Mouse (Mus musculus) forelimb bud, embryonic 11.5 days (tissue): ENCODE data around the gene Rtn4rl1.
"Not testable (repeated sequence)": the region's sequence is repeated elsewhere in the genome, so short reads cannot be mapped to it uniquely, and the experiment has no call there.

Experiments used
- DNase-seq: peaks from one replicate; pipeline ENCODE4 v3.0.0-alpha.2; 2012; ENCODE audit warnings: low read depth, low spot score

The Rtn4rl1 gene

GRCm38 (mm10) chr11:75165441-75166192 lies 28.0 kb upstream of the Rtn4rl1 start:
- peak; percentile 59 for DNase-seq

DNA sequence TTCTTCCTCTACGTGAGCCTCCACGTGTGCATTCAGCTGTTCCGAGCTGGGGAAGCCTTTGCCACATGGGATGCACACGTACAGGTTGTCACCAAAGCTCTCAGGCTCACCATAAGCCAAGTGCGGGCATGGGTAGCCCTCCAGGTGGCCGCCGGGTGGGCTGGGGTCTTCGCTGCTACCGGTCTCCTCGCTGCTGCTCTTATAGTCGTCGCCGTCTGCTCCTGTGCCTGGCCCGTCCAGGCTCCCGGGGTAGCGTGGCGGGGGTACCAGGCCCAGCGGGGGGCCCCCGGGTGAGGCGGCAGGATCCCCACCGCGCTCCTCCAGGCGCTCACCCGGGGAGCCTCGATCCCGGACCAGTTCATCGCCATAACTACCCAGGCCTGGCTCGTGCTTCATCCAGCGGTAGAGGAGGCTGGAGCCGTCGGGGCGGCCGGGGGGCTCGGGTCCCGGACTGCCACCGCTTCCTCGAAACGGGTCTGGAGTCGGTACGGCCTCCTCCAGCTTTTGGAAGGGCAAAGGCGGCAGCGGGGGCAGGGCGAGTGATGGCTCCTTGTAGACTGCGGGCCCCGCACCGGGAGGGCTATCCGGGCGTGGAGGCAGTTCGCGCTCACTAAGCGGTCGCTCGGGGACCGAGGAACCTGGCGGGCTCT lies 27.3 kb upstream of the Rtn4rl1 start:
- DNase-seq, result no peak

GRCm38 (mm10) chr11:75166861-75167642 lies 26.5 kb upstream of the Rtn4rl1 start:
- no peak for DNase-seq

DNA sequence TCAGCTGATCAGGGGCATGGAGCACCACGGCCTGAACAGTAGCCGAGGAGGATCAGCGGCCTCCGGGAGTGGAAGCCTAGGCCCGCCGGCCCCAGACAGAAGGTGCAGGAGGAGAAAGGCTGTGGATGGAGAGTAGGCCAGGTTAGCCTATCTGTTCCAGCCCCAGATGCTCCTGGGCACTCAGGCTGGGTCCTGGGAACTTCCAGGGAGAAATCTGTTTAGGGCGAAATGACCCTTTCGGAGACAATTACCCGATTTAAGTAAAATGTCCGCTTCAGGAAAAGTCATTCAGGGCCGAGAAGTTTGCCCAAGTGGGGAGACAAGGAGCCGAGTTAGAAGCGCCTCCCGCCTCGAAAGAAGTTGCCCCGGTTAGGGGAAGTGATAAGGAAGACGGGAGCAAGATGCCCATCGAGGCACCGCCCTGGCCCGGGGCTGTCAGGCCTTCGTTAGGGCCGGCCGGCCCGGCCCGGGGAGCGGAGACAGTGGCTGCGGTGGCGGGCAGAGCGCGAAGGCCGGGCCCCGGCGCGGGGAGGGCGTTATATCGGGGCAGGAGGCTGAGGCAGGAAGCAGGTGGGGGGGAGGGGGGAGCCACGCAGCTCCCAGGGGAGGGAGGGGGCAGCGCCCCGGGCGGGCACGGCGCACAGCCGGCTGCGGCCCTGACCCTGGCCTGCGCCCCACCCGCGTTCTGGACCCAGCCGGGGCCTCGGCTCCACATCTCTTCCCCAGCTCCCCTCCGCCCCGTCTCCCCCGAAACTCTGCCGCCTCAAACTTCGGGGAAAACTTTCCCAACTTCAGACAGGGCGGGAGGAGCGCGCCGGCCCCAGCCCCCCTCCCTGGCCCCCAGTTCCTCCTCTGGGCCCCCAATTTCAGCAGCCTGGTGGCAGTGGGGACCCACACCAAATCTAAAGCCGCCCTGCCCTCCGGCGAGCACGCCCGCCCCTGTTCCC lies 25.7 kb upstream of the Rtn4rl1 start:
- no peak for DNase-seq

DNA sequence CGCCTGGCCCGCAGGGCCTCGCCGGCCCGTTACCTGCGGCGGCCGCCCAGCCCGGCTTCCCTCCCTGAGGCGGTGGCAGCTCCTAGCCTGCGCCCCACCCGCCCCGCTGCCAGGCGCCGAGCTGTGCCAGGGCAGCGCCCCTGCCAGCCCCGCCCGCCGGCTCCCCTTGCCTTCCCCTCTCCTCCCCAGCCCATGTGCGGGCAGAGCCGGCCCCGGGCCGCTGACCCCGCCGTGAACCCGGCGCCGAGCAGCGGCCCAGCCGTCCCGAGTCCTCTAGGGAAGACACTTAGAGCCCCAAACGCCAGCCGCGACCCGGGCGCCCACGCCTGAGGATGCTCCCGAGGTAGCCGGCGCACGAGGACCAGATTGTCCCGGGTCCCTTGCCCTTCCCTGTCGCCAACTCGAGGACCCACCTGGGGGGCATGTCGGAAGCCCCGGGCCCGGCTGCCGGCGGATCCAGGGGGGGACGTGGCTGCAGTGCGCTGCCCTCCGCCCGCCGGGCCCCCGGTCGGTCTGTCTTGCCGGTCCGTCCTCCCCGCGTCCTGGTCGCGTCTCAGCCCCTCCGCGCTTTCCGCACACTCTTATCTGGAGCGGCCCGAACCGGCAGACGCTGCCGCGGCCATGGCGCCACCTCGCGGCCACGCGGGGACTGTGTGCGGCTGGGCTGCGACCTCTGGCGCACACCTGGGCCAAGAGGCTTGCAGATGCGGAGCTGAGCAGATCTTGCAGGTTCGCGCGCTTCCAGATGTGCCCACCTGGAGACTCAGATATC lies 24.8 kb upstream of the Rtn4rl1 start:
- peak; percentile 82 for DNase-seq

- DNase-seq, result no peak
Measured at GRCm38 (mm10) chr11:75169405-75170080, 24.0 kb upstream of the Rtn4rl1 start, which contains the start of gene Hic1. Gene Hic1 (minus strand): TSS chr11:75169519.

DNA sequence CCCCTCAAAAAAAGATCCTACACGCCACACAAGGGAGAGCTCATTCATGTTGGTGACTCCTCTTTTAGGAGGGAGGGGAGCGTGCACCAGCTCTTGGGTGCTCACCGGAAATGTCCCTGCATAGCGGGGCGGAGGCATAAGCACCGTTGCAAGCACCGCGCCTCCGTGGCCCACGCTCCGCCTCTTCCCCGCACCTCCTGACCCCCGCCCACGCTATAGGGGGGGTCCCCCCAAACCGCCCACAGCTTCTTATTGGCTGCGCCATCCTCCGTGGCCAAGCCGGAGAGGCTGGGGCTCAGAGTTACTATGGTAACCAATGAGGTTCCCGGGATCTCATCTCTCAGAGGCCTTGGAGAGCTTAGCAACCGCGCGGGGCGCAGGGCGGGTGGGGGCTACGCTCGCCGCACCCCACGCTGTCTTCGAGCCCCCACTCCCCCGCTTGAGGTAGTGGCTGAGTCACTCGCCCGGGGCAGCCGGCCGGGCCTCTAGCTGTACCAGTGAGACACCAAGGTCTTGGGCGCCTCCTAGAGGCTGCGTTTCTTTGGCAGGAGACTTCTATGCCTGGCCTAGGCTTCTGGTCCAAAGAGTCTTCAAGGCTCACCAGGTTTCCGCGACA lies 23.3 kb upstream of the Rtn4rl1 start:
- peak; percentile 88 for DNase-seq

DNA sequence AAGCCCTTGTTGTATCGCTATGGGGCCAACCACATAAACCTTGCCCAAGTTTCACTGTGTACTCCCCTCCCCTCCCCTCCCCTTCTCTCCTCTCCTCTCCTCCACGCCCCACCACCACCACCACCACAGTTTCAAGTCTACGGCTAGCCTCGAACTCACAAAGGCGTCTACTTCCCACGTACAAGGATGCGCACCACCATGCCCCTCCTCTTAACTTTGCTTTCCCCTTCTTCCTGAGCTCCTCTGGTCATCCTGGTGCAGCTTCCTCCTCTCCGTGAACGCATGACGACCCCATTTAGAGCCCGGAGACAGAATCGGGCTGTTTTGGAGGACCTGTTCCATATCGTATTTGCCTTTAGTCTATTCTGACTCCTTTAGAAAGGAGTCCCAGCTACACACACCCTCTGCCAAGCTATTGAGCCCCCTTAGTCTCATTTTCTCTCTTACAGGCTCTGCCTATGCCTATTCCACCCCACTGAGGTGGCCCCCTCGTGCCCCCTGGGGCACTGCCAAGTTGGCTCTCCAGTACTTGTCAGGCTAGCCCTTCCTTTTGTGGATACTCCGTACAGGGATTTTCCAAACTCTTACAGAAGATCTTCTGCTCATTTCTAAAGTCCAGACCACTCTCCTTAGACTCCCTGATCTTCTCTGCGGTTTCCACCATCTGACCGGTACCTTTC lies 22.3 kb upstream of the Rtn4rl1 start:
- no peak for DNase-seq

GRCm38 (mm10) chr11:75172151-75173094 lies 21.2 kb upstream of the Rtn4rl1 start:
- DNase-seq, result no peak

- DNase-seq, result peak; percentile 84
Measured at GRCm38 (mm10) chr11:75173095-75173798, 20.3 kb upstream of the Rtn4rl1 start.

DNA sequence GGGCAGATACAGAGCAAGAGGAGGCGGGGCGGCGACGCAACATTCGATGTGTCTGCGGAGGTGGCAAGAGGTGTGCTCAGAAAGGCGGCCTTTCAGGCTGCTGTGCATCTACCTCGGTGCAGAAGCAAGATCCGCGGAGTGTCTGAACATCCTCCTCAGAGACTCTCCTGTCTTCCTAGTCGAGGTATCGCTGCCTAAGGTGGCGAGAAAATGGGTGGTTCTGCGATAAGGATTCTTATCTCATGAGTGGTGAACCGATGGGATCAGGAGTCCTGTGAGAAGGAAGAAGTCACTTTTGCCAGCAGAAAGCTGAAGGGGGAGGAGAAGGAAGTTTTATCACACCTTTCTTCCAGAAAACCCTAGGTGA lies 19.8 kb upstream of the Rtn4rl1 start:
- DNase-seq, result no peak

GRCm38 (mm10) chr11:75174574-75174973 lies 19.0 kb upstream of the Rtn4rl1 start:
- DNase-seq, result not testable (repeated sequence)

DNA sequence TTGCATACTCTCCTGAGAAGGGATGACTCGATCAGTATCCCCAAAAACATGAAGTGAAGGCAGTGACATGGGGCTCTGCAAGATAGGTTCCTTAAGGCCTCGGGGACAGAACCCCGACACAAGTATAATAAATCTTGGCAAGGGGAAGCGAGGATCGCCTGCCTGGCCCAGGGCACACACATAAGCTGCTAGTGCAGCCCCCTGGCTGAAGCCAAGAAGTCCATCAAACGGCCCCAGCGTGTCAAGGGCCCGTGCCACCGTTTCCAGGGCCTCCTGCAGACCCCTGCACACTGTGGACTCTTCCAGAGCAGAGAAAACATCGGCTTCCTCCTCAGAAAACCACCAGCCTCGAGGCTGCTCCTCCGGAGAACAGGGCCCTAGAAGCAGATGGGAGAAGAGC lies 15.6 kb upstream of the Rtn4rl1 start:
- no peak for DNase-seq

DNA sequence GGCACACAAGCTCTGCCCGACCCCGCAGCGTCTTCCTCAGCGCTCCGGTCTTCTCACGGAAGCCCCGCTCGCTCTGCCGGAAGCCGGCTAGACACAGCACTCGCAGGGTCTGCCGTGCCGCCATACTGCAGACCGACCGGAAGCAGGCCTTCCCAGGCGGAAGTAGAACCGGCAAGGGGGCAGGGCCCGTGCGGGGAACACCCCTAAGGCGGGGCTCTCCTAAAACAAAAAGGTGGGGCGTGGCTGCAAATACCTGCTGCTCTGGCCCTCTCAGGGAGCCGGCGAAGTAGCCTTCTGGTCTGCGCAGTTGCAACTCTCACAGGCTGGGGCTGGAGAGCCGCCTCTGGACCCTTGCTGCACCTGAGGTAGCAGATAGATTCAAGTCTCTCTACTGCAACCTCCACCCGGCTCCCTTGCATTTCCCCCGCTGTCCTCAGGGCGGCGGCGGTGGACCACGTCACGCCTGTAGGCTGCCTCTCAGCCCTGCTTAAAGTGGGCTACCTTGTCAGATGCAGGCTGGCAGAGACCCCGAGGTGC lies 14.8 kb upstream of the Rtn4rl1 start, which contains the start of gene Ovca2:
Ovca2 (minus strand) TSS at position 164 of the 537 bp plus-strand sequence.
- DNase-seq, result peak; percentile 92

- no peak for DNase-seq
Measured at GRCm38 (mm10) chr11:75183917-75184570, 9.5 kb upstream of the Rtn4rl1 start.

GRCm38 (mm10) chr11:75184573-75184972 lies 9.0 kb upstream of the Rtn4rl1 start:
- DNase-seq, result no peak
